In genomic region chr6:40371031-40371430, GRCm38 (mm10) we compare ENCODE assay signal across 20 mouse cellular contexts. TPM values are rescaled to one million over a fixed set of nuclear protein-coding genes. Genes with fewer than 3 reads are reported as not detected.
A peak's percentile ranks its signal among the peaks of the same experiment; 100 is the strongest.
DNase-seq lines count a peak whose midpoint lies in the region; ATAC-seq and TF ChIP-seq lines count a peak whose summit lies in the region.
"Had no signal": no experiment of that assay in that cellular context is flagged by ENCODE, and none has a peak within 500 bp of the region (broad histone marks: within the 10 kb centered on the region; RNA-seq: fewer than 3 reads in every experiment).

No protein-coding gene starts in this region.

- H3K36me3 ChIP-seq in forebrain, postnatal 0 days (ENCODE audit: insufficient read depth), result peaks cover 18% of the 10 kb centered on the region
- peaks cover 25% of the 10 kb centered on the region for H3K36me3 ChIP-seq in forebrain, embryonic 13.5 days (ENCODE audit: poor library complexity, severe bottlenecking)
- 0 out of 2 replicates have a peak, but pooled peaks cover 3% of the 10 kb centered on the region for H3K36me3 ChIP-seq in stomach, embryonic 16.5 days (ENCODE audit: control insufficient read depth, insufficient read depth, low read length)

- no peaks in the 10 kb centered on the region for H3K9me3 ChIP-seq in forebrain, postnatal 0 days (ENCODE audit: low read length)
- H3K9me3 ChIP-seq in forebrain, embryonic 13.5 days (replicated peaks), result no peaks in the 10 kb centered on the region
- no peaks in the 10 kb centered on the region for H3K9me3 ChIP-seq in stomach, embryonic 16.5 days (replicated peaks; ENCODE audit: control insufficient read depth, low read length)
- H3K9me3 ChIP-seq: embryonic facial prominence, embryonic 13.5 days; embryonic facial prominence, embryonic 15.5 days; forebrain, embryonic 10.5 days; forebrain, embryonic 12.5 days had no signal

- no peak overlapping the region for H3K4me2 ChIP-seq in forebrain, postnatal 0 days (ENCODE audit: low read depth)
- H3K4me2 ChIP-seq in forebrain, embryonic 13.5 days, result no peak overlapping the region
- H3K4me2 ChIP-seq in stomach, embryonic 16.5 days (ENCODE audit: low read depth, low read length), result no peak overlapping the region
- H3K4me2 ChIP-seq: embryonic facial prominence, embryonic 13.5 days; embryonic facial prominence, embryonic 15.5 days; forebrain, embryonic 12.5 days had no signal

- H3K9ac ChIP-seq in forebrain, postnatal 0 days, result no peak overlapping the region
- H3K9ac ChIP-seq in forebrain, embryonic 13.5 days, result no peak overlapping the region
- no peak overlapping the region for H3K9ac ChIP-seq in stomach, embryonic 16.5 days (ENCODE audit: low read length)
- H3K9ac ChIP-seq: embryonic facial prominence, embryonic 13.5 days; embryonic facial prominence, embryonic 15.5 days; forebrain, embryonic 12.5 days had no signal

- no peak overlapping the region for H3K4me3 ChIP-seq in forebrain, postnatal 0 days (ENCODE audit: low read depth, low read length)
- H3K4me3 ChIP-seq in forebrain, embryonic 13.5 days, result no peak overlapping the region
- H3K4me3 ChIP-seq in stomach, embryonic 16.5 days (replicated peaks; ENCODE audit: low read length), result no peak overlapping the region
- H3K4me3 ChIP-seq: embryonic facial prominence, embryonic 13.5 days; embryonic facial prominence, embryonic 15.5 days; erythroblast, embryonic 14.5 days; forebrain, embryonic 10.5 days; forebrain, embryonic 12.5 days had no signal

- no peaks in the 10 kb centered on the region for H3K27me3 ChIP-seq in forebrain, postnatal 0 days (ENCODE audit: insufficient read depth, low read length)
- no peaks in the 10 kb centered on the region for H3K27me3 ChIP-seq in forebrain, embryonic 13.5 days
- no peaks in the 10 kb centered on the region for H3K27me3 ChIP-seq in stomach, embryonic 16.5 days (ENCODE audit: control insufficient read depth, insufficient read depth, low read length)
- H3K27me3 ChIP-seq: embryonic facial prominence, embryonic 13.5 days; embryonic facial prominence, embryonic 15.5 days; forebrain, embryonic 12.5 days had no signal

- DNase-seq in forebrain, postnatal 0 days, result no peak
- DNase-seq in layer of hippocampus, adult 11-12 months (ENCODE audit: low spot score), result no peak
- DNase-seq in frontal cortex, postnatal 25 days (ENCODE audit: low spot score in 2 of 2), result no peak
- DNase-seq: adrenal gland, adult 2 months; adrenal gland, postnatal 10 days; adrenal gland, postnatal 25 days; cerebellum, adult 11 months; cerebellum, adult 18-20 months; cerebellum, adult 8-10 months; cerebellum, adult 9-11 months; cerebellum, postnatal 14 days; cerebellum, postnatal 36 days; embryo, embryonic 11 days had no signal

- WGBS in forebrain, postnatal 0 days, result 75% methylated on average over 6 of the region's 6 CpGs
- WGBS in forebrain, embryonic 13.5 days, result 95% methylated on average over 6 of the region's 6 CpGs
- WGBS in stomach, embryonic 16.5 days, result 73% methylated on average over 6 of the region's 6 CpGs

- H3K27ac ChIP-seq in forebrain, postnatal 0 days (ENCODE audit: low read depth, low read length), result no peak overlapping the region; the same call in 1 of the 2 replicates
- no peak overlapping the region for H3K27ac ChIP-seq in forebrain, embryonic 13.5 days
- no peak overlapping the region for H3K27ac ChIP-seq in stomach, embryonic 16.5 days (ENCODE audit: low read length)
- H3K27ac ChIP-seq: embryonic facial prominence, embryonic 13.5 days; embryonic facial prominence, embryonic 15.5 days; forebrain, embryonic 10.5 days; forebrain, embryonic 12.5 days had no signal

- ATAC-seq in forebrain, postnatal 0 days, result peak; percentile 15; the same call in 1 of the 2 replicates
- no peak for ATAC-seq in forebrain, embryonic 13.5 days
- ATAC-seq in stomach, embryonic 16.5 days (ENCODE audit: insufficient read depth, low FRiP score), result peak; percentile 60; the same call in 1 of the 2 replicates

- no peaks in the 10 kb centered on the region for H3K4me1 ChIP-seq in forebrain, postnatal 0 days (ENCODE audit: insufficient read depth)
- no peaks in the 10 kb centered on the region for H3K4me1 ChIP-seq in forebrain, embryonic 13.5 days
- no peaks in the 10 kb centered on the region for H3K4me1 ChIP-seq in stomach, embryonic 16.5 days (ENCODE audit: control insufficient read depth, insufficient read depth, low read length)
- H3K4me1 ChIP-seq: embryonic facial prominence, embryonic 13.5 days; embryonic facial prominence, embryonic 15.5 days; forebrain, embryonic 10.5 days; forebrain, embryonic 12.5 days had no signal

- TF ChIP-seq CTCF in forebrain, postnatal 0 days (IDR thresholded peaks at IDR 0.05; ENCODE audit: low read depth), result no peak

RNA-seq across cellular contexts. Expression of gene Agk, which starts 46.1 kb away (rescaled TPM):
- 73.8 and 85.1 TPM in 2 replicates for total RNA-seq in forebrain, postnatal 0 days (2014; rRNA removed)
- 50.9 and 60.5 TPM in 2 replicates for polyA plus RNA-seq in forebrain, postnatal 0 days (2015; fragmentation: Nextera tagmentation; extraction: Ambion mirVana)
- polyA plus RNA-seq in forebrain, embryonic 13.5 days (2015; fragmentation: Nextera tagmentation; extraction: Ambion mirVana), result 39.4 and 43.5 TPM in 2 replicates
- 34.9 and 40.0 TPM in 2 replicates for polyA plus RNA-seq in stomach, embryonic 16.5 days (2015; fragmentation: Nextera tagmentation; extraction: Ambion mirVana)
